Mouse (Mus musculus) heart, postnatal 0 days (tissue): ENCODE data around the gene Capg. TPM values are rescaled to one million over a fixed set of nuclear protein-coding genes. Genes with fewer than 3 reads are reported as not detected.
A peak's percentile ranks its signal among the peaks of the same experiment; 100 is the strongest.

Source experiments
- ATAC-seq: fragments of 200-750 bp; cut with Nextera tagmentation; 2 replicates; pipeline ENCODE4 v1.8.0; 2017; ENCODE audit warnings: low read depth, moderate number of reproducible peaks, moderate library complexity; ENCODE audit not compliant: insufficient read depth
- DNase-seq: peaks from one replicate; pipeline ENCODE4 v3.0.0-alpha.2; 2016; ENCODE audit warnings: low spot score
- H3K27ac ChIP-seq: fragments of 300-500 bp; sonication (generic); 2 replicates; pipeline ENCODE4 v1.5.1; 2014; ENCODE audit warnings: low read depth, mild to moderate bottlenecking
- H3K27me3 ChIP-seq: fragments of 300-500 bp; sonication (generic); 2 replicates; pipeline ENCODE4 v1.6.1; 2014; ENCODE audit warnings: low read length, mixed read lengths; ENCODE audit not compliant: control insufficient read depth, insufficient read depth
- H3K36me3 ChIP-seq: fragments of 300-500 bp; sonication (generic); replicated peaks from 2 replicates; pipeline ENCODE4 v1.6.1; 2014; ENCODE audit warnings: low read length, mixed read lengths; ENCODE audit not compliant: control insufficient read depth, insufficient read depth
- H3K4me1 ChIP-seq: fragments of 300-500 bp; sonication (generic); 2 replicates; pipeline ENCODE4 v1.6.1; 2014; ENCODE audit warnings: antibody characterized with exemption; ENCODE audit not compliant: control insufficient read depth, insufficient read depth
- H3K4me2 ChIP-seq: fragments of 300-500 bp; sonication (generic); 2 replicates; pipeline ENCODE4 v1.6.1; 2014; ENCODE audit warnings: low read depth, mild to moderate bottlenecking, low read length, moderate library complexity
- H3K4me3 ChIP-seq: fragments of 300-500 bp; sonication (generic); 2 replicates; pipeline ENCODE4 v1.5.1; 2014; ENCODE audit warnings: low read depth, low read length
- H3K9ac ChIP-seq: fragments of 300-500 bp; sonication (generic); replicated peaks from 2 replicates; pipeline ENCODE4 v1.6.1; 2014; ENCODE audit warnings: low read depth, low read length, mixed read lengths
- H3K9me3 ChIP-seq: fragments of 300-500 bp; sonication (generic); replicated peaks from 2 replicates; pipeline ENCODE4 v1.6.1; 2016; ENCODE audit warnings: low read length; ENCODE audit not compliant: control insufficient read depth
- CTCF ChIP-seq: IDR thresholded peaks from 2 replicates; pipeline ENCODE4 v1.5.1; 2016; ENCODE audit warnings: antibody characterized with exemption, control low read depth, low read depth
- EP300 ChIP-seq: IDR thresholded peaks from 2 replicates; pipeline ENCODE4 v1.6.1; 2016; ENCODE audit warnings: antibody characterized with exemption, low read depth
- WGBS: fragments of 180-500 bp; shearing (Covaris S2); extraction: QIAGEN DNeasy Blood & Tissue Kit; methylation state at CpG from one replicate; pipeline ENCODE4 v1.1.7; 2014; 5-methylcytosine and 5-hydroxymethylcytosine counted together
- polyA plus RNA-seq: library from polyadenylated mRNA; unstranded; fragments of >200 nt; fragmentation: Nextera tagmentation; extraction: Ambion mirVana; gene quantifications from 2 replicates; pipeline ENCODE4 v1.2.1, GENCODE M21; 2015
- total RNA-seq: library from RNA; depleted of rRNA; stranded (reverse); fragments of >200 nt; gene quantifications from 2 replicates; pipeline ENCODE4 v1.2.3, GENCODE M21; 2014; ENCODE audit warnings: low replicate concordance

Gene Capg
- total and polyA plus RNA-seq, 2 experiments from 2014 or later = 25.9 to 53.6 TPM

DNA sequence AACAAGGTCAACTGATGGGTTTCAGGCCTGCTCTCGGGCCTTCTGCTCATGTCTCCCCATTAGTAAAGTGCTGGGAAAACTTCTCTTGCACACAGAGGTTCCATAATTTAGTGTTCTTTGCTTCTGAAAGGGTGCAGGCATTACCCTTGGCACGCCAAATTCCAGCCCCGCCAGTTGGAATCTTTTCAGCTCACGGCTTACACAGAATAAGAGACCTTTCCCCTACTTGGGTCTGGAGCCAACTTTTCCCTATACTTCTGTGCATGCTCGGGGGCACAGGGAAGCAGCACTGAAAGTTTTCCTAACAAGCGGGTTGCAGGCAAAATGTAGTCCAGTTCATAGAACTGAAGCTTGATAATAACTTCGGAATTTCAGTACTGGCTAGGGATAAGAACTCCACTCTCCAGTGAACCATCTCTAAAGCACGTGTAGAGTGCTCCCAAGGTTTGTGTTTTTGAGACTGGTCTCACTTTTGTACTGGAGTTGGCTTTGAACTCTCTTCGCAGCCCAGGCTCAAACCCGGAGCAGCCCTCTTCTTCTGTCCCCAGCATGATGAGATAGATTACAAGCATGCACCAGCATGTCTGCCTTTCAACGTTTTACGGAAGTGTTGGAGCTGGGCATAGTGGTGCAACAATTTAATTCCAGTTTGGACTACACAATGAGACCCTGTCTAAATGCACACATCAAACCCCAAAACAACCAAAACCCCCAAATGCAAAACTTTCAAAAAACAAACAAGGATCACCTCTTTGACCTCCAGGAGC, 54.8 kb downstream of the Capg start:
- ATAC-seq (peak; percentile 72), DNase-seq (peak; percentile 61)
- peak overlapping the region; percentile 96 for H3K27ac ChIP-seq
- TF ChIP-seq CTCF (no peak), EP300 (peak; percentile 17; the same call in 1 of the 2 replicates)
- H3K27me3 ChIP-seq = no peaks in the 10 kb centered on the region
- peaks cover 19% of the 10 kb centered on the region for H3K36me3 ChIP-seq
- 26% methylated on average over 12 of the region's 12 CpGs for WGBS
- H3K9ac ChIP-seq = peak overlapping the region; percentile 63
- peak overlapping the region; percentile 62 for H3K4me3 ChIP-seq
- H3K4me1 ChIP-seq = peaks cover 19% of the 10 kb centered on the region
- H3K9me3 ChIP-seq = no peaks in the 10 kb centered on the region
- peak overlapping the region; percentile 77 for H3K4me2 ChIP-seq

DNA sequence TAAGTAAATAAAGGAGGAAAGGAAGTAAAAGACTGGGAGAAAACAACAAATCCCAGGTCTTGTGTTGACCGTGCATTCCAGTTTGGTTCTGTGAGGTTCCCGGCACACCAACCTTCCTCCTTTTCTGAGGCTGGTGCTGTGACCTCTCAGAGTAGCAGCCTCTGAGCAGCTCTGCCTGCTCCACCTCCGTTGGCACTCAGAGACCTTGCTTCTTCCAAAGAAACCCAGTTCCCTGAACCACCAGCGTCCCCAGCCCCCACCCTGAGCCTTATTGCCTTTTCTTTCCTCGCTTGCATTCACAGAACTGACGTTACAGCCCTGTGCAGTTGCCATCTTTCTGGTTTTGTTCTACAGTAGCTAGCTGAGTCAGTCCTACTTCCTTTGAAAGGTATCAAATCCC, 56.0 kb downstream of the Capg start:
- Histone ChIP-seq H3K4me2 (no peak overlapping the region), H3K27me3 (no peaks in the 10 kb centered on the region)
- WGBS = 75% methylated on average over 6 of the region's 6 CpGs

DNA sequence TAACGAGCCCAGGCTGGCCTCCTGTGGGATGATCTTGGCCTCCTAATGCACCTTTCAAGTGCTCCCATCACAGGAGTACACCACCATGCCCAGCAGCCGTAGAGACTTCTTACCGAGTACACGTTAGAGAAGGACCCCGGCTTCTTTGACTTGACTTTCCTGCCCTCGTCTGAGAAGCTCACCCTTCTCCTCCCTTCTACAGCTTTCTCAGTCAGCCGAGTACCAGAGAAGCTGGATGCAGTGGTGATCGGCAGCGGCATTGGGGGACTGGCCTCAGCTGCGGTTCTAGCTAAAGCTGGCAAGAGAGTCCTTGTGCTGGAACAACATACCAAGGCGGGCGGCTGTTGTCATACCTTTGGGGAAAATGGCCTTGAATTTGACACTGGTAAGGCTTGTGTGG, 56.6 kb downstream of the Capg start:
- Histone ChIP-seq H3K4me2 (no peak overlapping the region), H3K9ac (no peak overlapping the region), H3K9me3 (no peaks in the 10 kb centered on the region), H3K27me3 (no peaks in the 10 kb centered on the region), H3K4me3 (no peak overlapping the region), H3K36me3 (peaks cover 32% of the 10 kb centered on the region), H3K4me1 (peaks cover 19% of the 10 kb centered on the region), H3K27ac (no peak overlapping the region)
- DNase-seq = no peak
- no peak for ATAC-seq
- 86% methylated on average over 12 of the region's 12 CpGs for WGBS
- no peak for TF ChIP-seq CTCF
- no peak for TF ChIP-seq EP300

More for the DNA sequence above, 56.0 kb downstream of the Capg start:
- Histone ChIP-seq H3K4me3 (no peak overlapping the region), H3K9me3 (no peaks in the 10 kb centered on the region), H3K36me3 (peaks cover 27% of the 10 kb centered on the region), H3K4me1 (peaks cover 19% of the 10 kb centered on the region), H3K9ac (no peak overlapping the region), H3K27ac (no peak overlapping the region)
- ATAC-seq (no peak), DNase-seq (no peak)
- TF ChIP-seq EP300 = no peak
- no peak for TF ChIP-seq CTCF

DNA sequence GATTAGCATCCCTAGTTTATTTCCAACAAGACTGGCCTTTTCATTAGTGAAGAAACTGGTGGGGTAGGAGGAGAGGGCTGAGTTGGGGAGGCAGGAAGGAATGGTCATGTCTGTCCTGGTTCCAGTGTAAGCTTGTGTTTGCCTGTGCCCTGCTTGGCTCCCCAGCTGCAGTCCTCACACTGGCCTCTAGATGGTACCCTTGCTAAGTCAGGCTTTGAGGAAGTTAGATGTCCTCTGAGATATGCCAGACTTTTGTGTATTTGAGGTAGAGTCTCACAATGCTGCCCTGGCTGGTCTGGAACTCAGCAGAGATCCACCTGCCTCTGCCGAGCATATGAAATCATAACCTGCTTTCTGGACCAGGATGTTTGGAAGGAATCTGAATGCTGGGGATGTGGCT, 57.5 kb downstream of the Capg start:
- no peak overlapping the region for H3K27ac ChIP-seq
- DNase-seq (peak; percentile 55), ATAC-seq (no peak)
- no peak overlapping the region for H3K4me3 ChIP-seq
- peaks cover 42% of the 10 kb centered on the region for H3K36me3 ChIP-seq
- H3K27me3 ChIP-seq = no peaks in the 10 kb centered on the region
- H3K9me3 ChIP-seq = no peaks in the 10 kb centered on the region
- no peak overlapping the region for H3K9ac ChIP-seq
- TF ChIP-seq CTCF = peak; percentile 84
- TF ChIP-seq EP300 = no peak
- whole genome bisulfite sequencing = 46% methylated on average over 1 of the region's 1 CpGs
- no peak overlapping the region for H3K4me2 ChIP-seq
- peaks cover 17% of the 10 kb centered on the region for H3K4me1 ChIP-seq

DNA sequence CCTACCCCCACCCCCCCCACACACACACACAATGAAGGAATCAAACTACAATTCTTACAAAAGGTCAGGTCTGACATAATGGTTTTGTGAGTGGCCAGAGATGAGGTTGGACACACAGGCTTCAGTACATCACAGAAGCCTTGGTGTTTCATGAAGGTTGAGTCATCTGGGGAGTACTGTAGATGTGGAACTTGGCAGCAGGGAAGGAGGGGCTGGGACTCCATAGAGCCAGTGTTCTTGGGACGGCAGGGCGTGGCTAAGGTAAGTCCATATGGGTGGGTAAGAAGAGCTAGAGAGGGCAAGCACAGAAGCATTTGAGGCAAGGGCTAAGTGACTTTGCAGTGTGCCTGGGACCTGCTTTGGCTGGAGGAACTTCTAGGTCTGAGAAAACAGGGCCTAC, 59.9 kb downstream of the Capg start:
- Histone ChIP-seq H3K27me3 (no peaks in the 10 kb centered on the region), H3K9me3 (no peaks in the 10 kb centered on the region), H3K4me3 (no peak overlapping the region), H3K9ac (no peak overlapping the region), H3K4me2 (no peak overlapping the region), H3K4me1 (peaks cover 5% of the 10 kb centered on the region), H3K36me3 (peaks cover 61% of the 10 kb centered on the region), H3K27ac (no peak overlapping the region)
- DNase-seq (no peak), ATAC-seq (no peak)
- WGBS = 86% methylated on average over 2 of the region's 2 CpGs
- no peak for TF ChIP-seq EP300
- TF ChIP-seq CTCF = no peak

DNA sequence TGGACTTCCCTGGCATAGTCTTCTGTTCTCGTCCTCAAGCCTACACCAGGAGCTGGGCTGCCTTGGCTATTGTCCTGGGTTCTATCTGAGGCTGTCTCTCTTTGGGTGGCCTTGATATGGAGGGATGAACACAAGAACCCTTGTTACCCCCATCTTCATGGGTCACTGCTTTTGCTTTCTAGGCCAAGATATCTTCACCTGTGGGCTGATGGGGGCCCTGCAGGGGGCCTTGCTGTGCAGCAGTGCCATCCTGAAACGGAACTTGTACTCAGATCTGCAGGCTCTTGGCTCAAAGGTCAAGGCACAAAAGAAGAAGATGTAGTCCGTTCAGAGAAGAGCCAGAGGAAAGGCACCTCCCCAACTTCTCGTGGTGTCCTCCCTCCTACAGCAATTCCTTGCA, 62.9 kb downstream of the Capg start:
- H3K4me2 ChIP-seq = no peak overlapping the region
- DNase-seq (no peak), ATAC-seq (no peak)
- peaks cover 90% of the 10 kb centered on the region for H3K36me3 ChIP-seq
- H3K27ac ChIP-seq = no peak overlapping the region
- H3K9me3 ChIP-seq = no peaks in the 10 kb centered on the region
- H3K9ac ChIP-seq = no peak overlapping the region
- H3K4me1 ChIP-seq = no peaks in the 10 kb centered on the region
- no peaks in the 10 kb centered on the region for H3K27me3 ChIP-seq
- WGBS = 87% methylated on average over 4 of the region's 4 CpGs
- H3K4me3 ChIP-seq = no peak overlapping the region
- TF ChIP-seq CTCF (no peak), EP300 (no peak)
